In genomic region chr2:59301671-59302070, GRCm38 (mm10) we compare ENCODE assay signal across 10 mouse cellular contexts.
DNase-seq lines count a peak whose midpoint lies in the region; ATAC-seq lines count a peak whose summit lies in the region.
"Had no signal": no experiment of that assay in that cellular context is flagged by ENCODE, and none has a peak within 500 bp of the region (broad histone marks: within the 10 kb centered on the region; RNA-seq: fewer than 3 reads in every experiment).

No protein-coding gene starts in this region.

- no peak overlapping the region for H3K27ac ChIP-seq in limb, embryonic 13.5 days
- H3K27ac ChIP-seq in limb, embryonic 10.5 days: no peak overlapping the region
- H3K27ac ChIP-seq in embryonic facial prominence, embryonic 14.5 days (replicated peaks; ENCODE audit: low read depth, low read length): no peak overlapping the region
- H3K27ac ChIP-seq in hindbrain, embryonic 10.5 days: no peak overlapping the region
- H3K27ac ChIP-seq in neural tube, embryonic 12.5 days: no peak overlapping the region
- H3K27ac ChIP-seq: lung, embryonic 15.5 days had no signal

- peaks cover 12% of the 10 kb centered on the region for H3K36me3 ChIP-seq in limb, embryonic 13.5 days
- H3K36me3 ChIP-seq in limb, embryonic 10.5 days: peaks cover 11% of the 10 kb centered on the region
- peaks cover 18% of the 10 kb centered on the region for H3K36me3 ChIP-seq in embryonic facial prominence, embryonic 14.5 days (ENCODE audit: control insufficient read depth, insufficient read depth, low read length)
- peaks cover 18% of the 10 kb centered on the region for H3K36me3 ChIP-seq in hindbrain, embryonic 10.5 days
- peaks cover 11% of the 10 kb centered on the region for H3K36me3 ChIP-seq in neural tube, embryonic 12.5 days

- H3K4me1 ChIP-seq in limb, embryonic 13.5 days: no peaks in the 10 kb centered on the region
- H3K4me1 ChIP-seq in limb, embryonic 10.5 days: no peaks in the 10 kb centered on the region
- H3K4me1 ChIP-seq in embryonic facial prominence, embryonic 14.5 days (ENCODE audit: control insufficient read depth, insufficient read depth, low read length): no peaks in the 10 kb centered on the region
- H3K4me1 ChIP-seq in hindbrain, embryonic 10.5 days (replicated peaks): peaks cover 15% of the 10 kb centered on the region; the same call in 1 of the 2 replicates
- peaks cover 11% of the 10 kb centered on the region; the same call in 1 of the 2 replicates for H3K4me1 ChIP-seq in neural tube, embryonic 12.5 days
- H3K4me1 ChIP-seq: lung, embryonic 15.5 days had no signal

- no peak overlapping the region for H3K4me3 ChIP-seq in limb, embryonic 13.5 days
- H3K4me3 ChIP-seq in limb, embryonic 10.5 days: no peak overlapping the region
- H3K4me3 ChIP-seq in embryonic facial prominence, embryonic 14.5 days (ENCODE audit: low read depth, low read length): no peak overlapping the region
- H3K4me3 ChIP-seq in hindbrain, embryonic 10.5 days: no peak overlapping the region
- H3K4me3 ChIP-seq in neural tube, embryonic 12.5 days: no peak overlapping the region
- H3K4me3 ChIP-seq: lung, embryonic 15.5 days had no signal

- 56% methylated on average over 12 of the region's 12 CpGs for WGBS in limb, embryonic 13.5 days
- 84% methylated on average over 12 of the region's 12 CpGs for WGBS in limb, embryonic 10.5 days
- WGBS in embryonic facial prominence, embryonic 14.5 days: 69% methylated on average over 12 of the region's 12 CpGs
- 45% methylated on average over 12 of the region's 12 CpGs for WGBS in hindbrain, embryonic 10.5 days
- 22% methylated on average over 12 of the region's 12 CpGs for WGBS in neural tube, embryonic 12.5 days

- H3K27me3 ChIP-seq in limb, embryonic 13.5 days: no peaks in the 10 kb centered on the region
- no peaks in the 10 kb centered on the region for H3K27me3 ChIP-seq in limb, embryonic 10.5 days (ENCODE audit: low read depth, poor library complexity, severe bottlenecking)
- H3K27me3 ChIP-seq in embryonic facial prominence, embryonic 14.5 days (replicated peaks; ENCODE audit: control insufficient read depth, insufficient read depth, low read length): no peaks in the 10 kb centered on the region
- H3K27me3 ChIP-seq in hindbrain, embryonic 10.5 days (ENCODE audit: insufficient read depth, poor library complexity, severe bottlenecking): no peaks in the 10 kb centered on the region
- no peaks in the 10 kb centered on the region for H3K27me3 ChIP-seq in neural tube, embryonic 12.5 days (replicated peaks)
- H3K27me3 ChIP-seq: lung, embryonic 15.5 days had no signal

- DNase-seq in limb, embryonic 10.5 days (ENCODE audit: low spot score): no peak
- DNase-seq in embryonic facial prominence, embryonic 14.5 days (ENCODE audit: low spot score): peak; percentile 22
- DNase-seq in hindbrain, embryonic 10.5 days (ENCODE audit: low spot score): peak; percentile 19
- no peak for DNase-seq in gastrocnemius, adult 18-20 months (ENCODE audit: low spot score)
- DNase-seq in urinary bladder, adult 18-20 months (ENCODE audit: low spot score in 2 of 2): no peak
- DNase-seq: gastrocnemius, postnatal 36 days had no signal

- no peaks in the 10 kb centered on the region for H3K9me3 ChIP-seq in limb, embryonic 13.5 days
- H3K9me3 ChIP-seq in limb, embryonic 10.5 days (replicated peaks): no peaks in the 10 kb centered on the region
- no peaks in the 10 kb centered on the region for H3K9me3 ChIP-seq in embryonic facial prominence, embryonic 14.5 days (ENCODE audit: control insufficient read depth, low read length)
- no peaks in the 10 kb centered on the region for H3K9me3 ChIP-seq in hindbrain, embryonic 10.5 days
- H3K9me3 ChIP-seq in neural tube, embryonic 12.5 days: no peaks in the 10 kb centered on the region
- H3K9me3 ChIP-seq: G1E; lung, embryonic 15.5 days had no signal

- H3K4me2 ChIP-seq in limb, embryonic 13.5 days (replicated peaks): no peak overlapping the region
- no peak overlapping the region for H3K4me2 ChIP-seq in embryonic facial prominence, embryonic 14.5 days (ENCODE audit: low read depth, low read length)
- H3K4me2 ChIP-seq in neural tube, embryonic 12.5 days (replicated peaks): no peak overlapping the region
- H3K4me2 ChIP-seq: lung, embryonic 15.5 days had no signal

- no peak overlapping the region for H3K9ac ChIP-seq in limb, embryonic 13.5 days
- H3K9ac ChIP-seq in embryonic facial prominence, embryonic 14.5 days (ENCODE audit: low read depth, low read length): no peak overlapping the region
- no peak overlapping the region for H3K9ac ChIP-seq in neural tube, embryonic 12.5 days
- H3K9ac ChIP-seq: lung, embryonic 15.5 days had no signal

- ATAC-seq in limb, embryonic 13.5 days (ENCODE audit: low FRiP score, low read depth): peak; percentile 67; the same call in 1 of the 2 replicates
- no peak for ATAC-seq in embryonic facial prominence, embryonic 14.5 days (ENCODE audit: low read depth)
- ATAC-seq in neural tube, embryonic 12.5 days (ENCODE audit: low FRiP score, low read depth): peak; percentile 76

Comparison
In these comparisons a context has a peak if more than half of its experiments do, and no peak if none do; other contexts are left out.
1. DNase-seq: peak in embryonic facial prominence, embryonic 14.5 days (single experiment) and hindbrain, embryonic 10.5 days (single experiment); none in limb, embryonic 10.5 days (single experiment), gastrocnemius, adult 18-20 months (single experiment) and urinary bladder, adult 18-20 months (0 of 2).